Mouse (Mus musculus): Measurements from ENCODE around the gene Cfap54.

Gene Cfap54

DNA sequence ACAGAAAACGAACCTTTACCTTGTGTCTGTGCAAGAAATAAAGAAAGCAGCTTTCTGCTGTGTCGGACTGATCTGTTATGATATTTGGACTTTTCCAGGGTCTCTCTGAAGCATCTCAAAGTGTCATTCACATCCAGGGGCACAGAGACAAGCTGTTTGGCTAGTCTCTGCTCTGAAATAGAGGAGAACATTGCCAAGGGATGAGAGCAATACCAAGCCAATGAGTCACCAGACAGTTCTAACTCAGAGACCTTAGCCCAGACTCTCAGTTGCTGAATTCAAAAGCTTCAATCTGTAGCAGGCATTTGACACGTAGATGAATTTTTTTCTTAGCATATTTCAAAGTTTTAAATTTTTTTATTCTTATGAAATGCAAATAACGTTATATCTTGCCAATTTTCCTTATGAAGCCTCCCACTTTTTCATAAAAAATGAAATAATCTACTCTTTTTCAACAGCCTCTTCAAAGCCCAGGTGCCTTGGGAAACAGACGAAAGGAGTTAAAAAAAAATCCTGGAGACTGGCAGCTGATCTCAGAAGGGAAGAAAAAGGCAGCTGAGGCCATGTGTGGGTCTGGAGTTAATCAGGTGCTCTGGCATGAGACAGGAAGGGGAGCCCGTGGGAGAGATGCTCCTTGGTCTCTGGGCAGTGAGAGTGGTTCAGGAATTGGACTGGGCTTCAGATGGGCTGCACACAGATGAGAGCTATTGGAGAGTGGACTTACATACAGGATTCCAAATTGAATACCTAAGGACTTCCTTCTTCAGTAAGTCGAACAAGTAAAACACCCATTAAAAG lies 138.4 kb downstream of the Cfap54 start:
- DNase-seq (ENCODE audit: extremely low spot score, low read depth, low spot score), result no peak

DNA sequence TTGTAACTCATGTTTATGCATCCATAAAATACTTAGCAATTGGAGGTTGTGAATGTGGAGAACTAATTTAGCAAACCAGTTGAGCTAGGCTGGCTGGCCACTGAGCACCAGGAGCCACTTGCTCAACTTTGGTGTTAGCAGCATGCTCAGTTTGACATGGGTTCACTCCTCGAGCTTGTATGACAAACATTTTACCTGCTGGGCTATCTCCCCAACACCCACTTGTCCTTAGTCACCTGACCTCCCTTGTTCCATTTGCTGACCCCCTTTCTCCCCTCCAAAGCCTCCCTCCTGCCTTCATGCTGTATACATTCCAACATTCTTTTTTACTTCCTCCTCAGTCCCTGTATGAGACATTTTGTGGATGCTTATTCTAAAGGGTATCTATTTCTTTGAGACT lies 139.8 kb downstream of the Cfap54 start:
- DNase-seq (ENCODE audit: extremely low spot score, low read depth, low spot score), result no peak

- no peak for DNase-seq (ENCODE audit: extremely low spot score, low read depth, low spot score)
These were observed 143.6 kb downstream of the Cfap54 start for GRCm38 (mm10) chr10:92937741-92938285.

- DNase-seq (ENCODE audit: extremely low spot score, low read depth, low spot score), result no peak
These were observed 144.3 kb downstream of the Cfap54 start for GRCm38 (mm10) chr10:92937091-92937490.

- no peak for DNase-seq (ENCODE audit: extremely low spot score, low read depth, low spot score)
These were observed 146.9 kb downstream of the Cfap54 start for GRCm38 (mm10) chr10:92934506-92934905.

GRCm38 (mm10) chr10:92933616-92934015 lies 147.8 kb downstream of the Cfap54 start:
- no peak for DNase-seq (ENCODE audit: extremely low spot score, low read depth, low spot score)

DNA sequence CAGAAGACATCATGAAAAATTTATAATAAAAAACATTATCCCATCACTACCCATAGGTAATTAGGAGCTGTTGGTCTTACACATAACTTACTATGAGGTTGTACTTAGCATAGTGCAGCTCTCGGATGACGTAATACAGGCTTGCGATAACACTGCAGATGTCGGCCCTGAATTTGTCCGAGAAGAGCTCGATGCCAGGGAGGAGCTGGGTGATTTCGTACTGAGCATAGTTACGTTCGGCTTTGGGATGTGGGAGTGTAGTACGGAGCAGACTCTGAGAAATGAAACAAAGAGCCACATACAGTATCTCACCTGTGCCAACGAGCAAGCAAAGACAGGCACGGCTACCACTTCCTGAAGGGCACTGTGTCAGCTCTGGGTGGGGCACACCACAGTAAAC lies 149.0 kb downstream of the Cfap54 start:
- no peak for DNase-seq (ENCODE audit: extremely low spot score, low read depth, low spot score)

- DNase-seq (ENCODE audit: extremely low spot score, low read depth, low spot score), result no peak
These were observed 151.4 kb downstream of the Cfap54 start for GRCm38 (mm10) chr10:92930036-92930435.

- no peak for DNase-seq (ENCODE audit: extremely low spot score, low read depth, low spot score)
These were observed 153.2 kb downstream of the Cfap54 start for GRCm38 (mm10) chr10:92928256-92928655.

- DNase-seq (ENCODE audit: extremely low spot score, low read depth, low spot score), result no peak
These were observed 162.9 kb downstream of the Cfap54 start for GRCm38 (mm10) chr10:92918551-92918950.

- DNase-seq (ENCODE audit: extremely low spot score, low read depth, low spot score), result no peak
These were observed 174.2 kb downstream of the Cfap54 start for GRCm38 (mm10) chr10:92907246-92907645.

GRCm38 (mm10) chr10:92888466-92888865 lies 193.0 kb downstream of the Cfap54 start:
- DNase-seq (ENCODE audit: extremely low spot score, low read depth, low spot score), result no peak

DNA sequence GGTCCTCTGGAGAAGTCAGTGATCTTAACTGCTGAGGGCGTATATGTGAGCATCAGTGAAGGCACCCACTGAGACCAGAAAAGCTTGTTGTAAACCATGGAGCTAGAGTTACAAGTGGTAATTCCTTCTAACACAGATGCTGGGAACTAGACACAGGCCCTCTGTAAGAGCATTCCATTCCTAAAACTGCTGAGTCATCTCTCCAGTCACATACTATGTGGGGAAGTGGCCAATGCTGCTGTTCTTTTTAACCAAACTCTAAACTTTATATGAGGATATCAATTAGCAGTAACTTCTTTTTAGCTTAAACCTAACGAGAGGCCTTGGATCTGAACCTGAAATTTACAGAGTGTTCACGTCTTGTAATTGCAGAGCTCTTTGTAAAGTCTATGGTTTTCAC lies 203.4 kb downstream of the Cfap54 start:
- no peak for DNase-seq (ENCODE audit: extremely low spot score, low read depth, low spot score)

- DNase-seq (ENCODE audit: extremely low spot score, low read depth, low spot score), result no peak
These were observed 240.4 kb downstream of the Cfap54 start for GRCm38 (mm10) chr10:92840980-92841379.

- DNase-seq (ENCODE audit: extremely low spot score, low read depth, low spot score), result no peak
These were observed 243.8 kb downstream of the Cfap54 start for GRCm38 (mm10) chr10:92837572-92837971.

GRCm38 (mm10) chr10:92837045-92837444 lies 244.4 kb downstream of the Cfap54 start:
- no peak for DNase-seq (ENCODE audit: extremely low spot score, low read depth, low spot score)

GRCm38 (mm10) chr10:92821499-92821898 lies 259.9 kb downstream of the Cfap54 start:
- no peak for DNase-seq (ENCODE audit: extremely low spot score, low read depth, low spot score)

DNA sequence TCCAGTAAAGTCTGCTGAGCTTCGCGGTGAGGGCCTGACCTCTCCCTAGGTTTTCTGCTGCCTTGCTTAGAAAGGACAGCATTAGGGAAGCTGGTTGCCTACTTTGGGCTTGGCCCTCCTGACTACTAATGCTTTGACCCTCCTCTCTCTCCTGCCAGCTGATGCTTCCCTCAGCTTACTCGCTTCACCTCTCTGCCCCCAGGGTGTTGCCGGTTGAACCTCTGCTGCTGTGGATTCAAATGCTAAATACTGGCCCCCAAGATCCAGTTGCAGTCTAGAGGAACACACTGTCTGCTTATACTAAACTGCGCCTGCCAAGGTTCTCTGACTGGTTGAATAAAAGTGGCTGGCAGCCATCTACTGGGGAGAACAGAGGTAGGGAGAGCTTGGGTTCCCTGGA lies 263.2 kb downstream of the Cfap54 start:
- DNase-seq (ENCODE audit: extremely low spot score, low read depth, low spot score), result no peak

GRCm38 (mm10) chr10:92816903-92817302 lies 264.5 kb downstream of the Cfap54 start:
- DNase-seq (ENCODE audit: extremely low spot score, low read depth, low spot score), result no peak

DNA sequence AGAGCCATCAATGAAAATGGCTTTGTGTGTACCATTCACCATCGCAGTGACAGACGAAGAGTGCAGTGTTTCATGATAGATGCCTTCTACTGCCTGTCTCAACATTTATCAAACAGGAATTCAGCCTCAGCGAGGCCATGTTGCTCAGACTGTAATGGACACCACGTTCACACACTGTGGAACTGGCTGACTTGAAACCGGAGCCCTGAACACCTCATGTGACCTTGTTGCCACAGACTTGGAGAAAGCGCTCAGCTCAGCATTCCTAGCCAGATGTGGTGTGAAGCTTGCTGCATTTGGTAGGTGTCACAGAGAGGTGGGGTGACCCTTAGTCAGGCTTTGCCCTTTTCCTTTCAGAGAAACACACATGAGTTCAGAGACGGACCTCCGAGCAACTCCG lies 270.5 kb downstream of the Cfap54 start:
- no peak for DNase-seq (ENCODE audit: extremely low spot score, low read depth, low spot score)

- DNase-seq (ENCODE audit: extremely low spot score, low read depth, low spot score), result no peak
These were observed 289.5 kb downstream of the Cfap54 start for GRCm38 (mm10) chr10:92791908-92792307.

- DNase-seq (ENCODE audit: extremely low spot score, low read depth, low spot score), result no peak
These were observed 289.9 kb downstream of the Cfap54 start for GRCm38 (mm10) chr10:92791531-92791900.
